Mouse (Mus musculus) 416B (cell line): ENCODE data around the gene Foxo1.

ENCODE experiments used
- DNase-seq: peaks from one replicate; pipeline ENCODE4 v3.0.0; 2011; ENCODE audit warnings: low read depth

The Foxo1 gene

DNA sequence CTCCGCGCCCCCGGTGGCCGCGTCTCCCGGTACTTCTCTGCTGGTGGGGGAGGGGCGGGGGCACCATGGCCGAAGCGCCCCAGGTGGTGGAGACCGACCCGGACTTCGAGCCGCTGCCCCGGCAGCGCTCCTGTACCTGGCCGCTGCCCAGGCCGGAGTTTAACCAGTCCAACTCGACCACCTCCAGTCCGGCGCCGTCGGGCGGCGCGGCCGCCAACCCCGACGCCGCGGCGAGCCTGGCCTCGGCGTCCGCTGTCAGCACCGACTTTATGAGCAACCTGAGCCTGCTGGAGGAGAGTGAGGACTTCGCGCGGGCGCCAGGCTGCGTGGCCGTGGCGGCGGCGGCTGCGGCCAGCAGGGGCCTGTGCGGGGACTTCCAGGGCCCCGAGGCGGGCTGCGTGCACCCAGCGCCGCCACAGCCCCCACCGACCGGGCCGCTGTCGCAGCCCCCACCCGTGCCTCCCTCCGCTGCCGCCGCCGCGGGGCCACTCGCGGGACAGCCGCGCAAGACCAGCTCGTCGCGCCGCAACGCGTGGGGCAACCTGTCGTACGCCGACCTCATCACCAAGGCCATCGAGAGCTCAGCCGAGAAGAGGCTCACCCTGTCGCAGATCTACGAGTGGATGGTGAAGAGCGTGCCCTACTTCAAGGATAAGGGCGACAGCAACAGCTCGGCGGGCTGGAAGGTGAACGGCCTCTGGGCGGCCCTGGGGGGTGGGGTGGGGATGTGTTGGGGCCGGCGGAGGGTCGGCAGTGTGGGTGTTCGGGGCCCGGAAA lies 789 bp downstream of the Foxo1 start:
- peak; percentile 39 for DNase-seq

DNA sequence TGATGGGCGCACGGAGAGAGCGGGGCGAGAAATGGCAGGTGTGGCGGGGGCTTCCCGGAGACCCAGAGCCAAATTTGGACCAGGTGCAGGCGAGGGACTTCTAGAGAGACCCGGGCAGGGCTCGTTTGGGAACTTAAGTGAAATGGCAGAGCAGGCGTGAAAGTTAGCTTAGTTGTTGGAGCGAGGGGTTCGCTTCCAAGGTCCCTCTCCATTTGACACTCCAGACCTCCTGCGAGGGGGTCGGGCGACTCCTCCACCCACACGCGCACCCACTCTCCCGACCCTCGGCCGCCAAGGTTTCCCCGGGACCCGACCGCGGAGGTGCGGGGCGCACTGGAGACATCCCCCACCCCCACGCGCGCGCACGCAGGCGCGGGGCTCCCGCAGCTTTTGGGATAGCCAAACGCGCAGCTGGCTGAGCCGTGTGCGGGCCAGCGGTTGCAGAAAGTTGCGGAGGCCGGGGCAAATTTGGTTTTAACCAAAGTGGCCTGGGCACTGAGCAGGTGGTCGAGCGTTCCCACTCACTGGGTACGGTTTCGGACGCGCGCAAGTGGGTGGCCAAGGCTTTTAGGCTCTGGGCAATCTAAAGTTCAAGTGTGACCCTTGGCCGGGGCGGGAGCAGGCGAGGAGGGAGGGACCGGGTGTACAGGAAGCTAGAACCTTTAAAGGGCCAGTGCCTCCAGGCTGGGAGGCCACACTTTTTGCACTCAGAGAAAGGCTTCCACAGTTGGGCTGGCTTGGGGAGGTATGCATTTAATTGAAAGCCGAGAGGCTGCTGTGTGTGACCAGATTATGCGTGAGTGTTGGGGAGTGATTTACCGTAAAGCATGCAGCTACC lies 1.6 kb downstream of the Foxo1 start:
- DNase-seq, result peak; percentile 81

DNA sequence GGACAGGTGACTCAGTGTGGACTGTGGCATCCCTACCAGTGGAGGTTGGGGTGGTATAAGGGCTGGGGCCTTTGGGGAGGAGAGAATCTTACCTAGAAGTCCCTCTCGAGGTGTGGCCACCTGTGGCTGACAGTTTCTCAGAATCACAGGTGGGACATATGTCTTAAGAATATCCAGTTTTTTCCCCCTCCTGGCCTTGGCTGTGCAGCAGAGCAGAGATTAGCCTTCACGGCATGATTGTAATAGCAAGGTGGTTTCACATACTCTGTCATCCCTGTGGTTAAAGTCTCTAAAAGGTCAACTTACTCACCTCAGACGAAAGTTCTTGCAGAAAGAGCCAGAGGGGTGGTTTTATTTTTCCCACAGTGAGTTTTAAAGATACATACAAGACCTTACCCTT lies 2.4 kb downstream of the Foxo1 start:
- peak; percentile 49 for DNase-seq

DNA sequence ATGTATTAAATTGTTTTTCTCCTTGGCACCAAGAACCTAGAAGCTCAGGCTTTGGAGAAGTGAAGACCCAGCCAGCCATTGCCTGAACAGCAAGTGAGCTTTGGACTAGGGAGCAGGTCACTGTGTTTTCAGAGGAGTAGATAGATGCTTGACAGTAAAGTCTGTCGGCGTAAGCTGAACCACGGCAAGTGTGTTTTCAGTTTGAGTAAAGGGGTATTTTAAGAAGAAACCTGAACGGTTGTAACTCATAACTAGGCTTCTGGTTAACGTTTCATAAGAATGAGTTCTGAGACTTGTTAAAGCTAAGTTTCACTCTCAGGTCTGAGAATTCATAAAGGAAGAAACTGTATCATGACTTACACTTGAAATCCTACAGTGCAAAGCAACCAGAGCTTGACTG lies 3.2 kb downstream of the Foxo1 start:
- no peak for DNase-seq

DNA sequence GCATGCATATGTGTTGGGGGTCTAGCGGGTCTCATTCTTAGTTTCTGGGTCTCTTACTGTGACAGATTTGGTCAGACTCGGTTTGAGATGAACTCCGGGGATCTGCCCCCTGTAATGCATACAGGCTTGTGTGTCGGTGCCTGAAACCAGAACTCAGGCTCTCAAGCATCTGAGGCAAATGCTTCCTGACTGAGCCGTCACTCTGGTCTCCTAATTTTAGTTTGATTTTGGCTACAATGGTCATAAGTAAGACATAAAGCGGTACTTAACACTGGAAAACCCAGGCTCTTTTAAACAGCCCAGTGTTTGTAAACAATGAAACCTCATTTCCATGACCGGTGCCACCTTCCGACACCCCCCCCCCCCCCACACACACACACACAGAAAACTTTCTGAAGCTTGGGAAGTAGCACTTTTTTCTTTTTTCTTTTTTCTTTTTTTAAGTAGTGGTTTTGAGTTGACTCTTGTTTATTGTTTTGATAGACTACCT lies 4.3 kb downstream of the Foxo1 start:
- no peak for DNase-seq

GRCm38 (mm10) chr3:52274475-52274874 lies 6.3 kb downstream of the Foxo1 start:
- DNase-seq, result peak; percentile 28

- DNase-seq, result no peak
Observed at GRCm38 (mm10) chr3:52275037-52275555, 7.0 kb downstream of the Foxo1 start.

- no peak for DNase-seq
Observed at GRCm38 (mm10) chr3:52280681-52281080, 12.5 kb downstream of the Foxo1 start.

DNA sequence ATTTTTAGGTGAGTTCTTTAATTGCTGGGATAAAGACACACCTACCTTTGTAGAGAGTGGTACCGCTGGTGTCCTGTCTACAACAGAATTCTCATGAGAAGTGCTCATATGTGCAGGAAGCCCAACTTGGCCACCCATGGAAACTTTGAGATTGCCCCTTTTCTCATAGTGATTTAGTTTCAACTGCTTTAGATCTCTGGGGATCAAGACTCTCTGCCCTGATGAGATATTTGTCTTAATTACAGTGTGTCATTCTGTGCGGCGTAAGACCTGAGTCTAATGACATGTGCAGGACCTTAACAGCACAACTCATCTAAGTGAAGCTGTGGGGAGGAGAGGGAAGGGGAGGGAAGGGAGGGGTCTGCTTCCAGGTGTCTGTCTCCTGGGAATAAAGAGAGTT lies 13.7 kb downstream of the Foxo1 start:
- DNase-seq, result no peak

- no peak for DNase-seq
Observed at GRCm38 (mm10) chr3:52282369-52282768, 14.2 kb downstream of the Foxo1 start.

DNA sequence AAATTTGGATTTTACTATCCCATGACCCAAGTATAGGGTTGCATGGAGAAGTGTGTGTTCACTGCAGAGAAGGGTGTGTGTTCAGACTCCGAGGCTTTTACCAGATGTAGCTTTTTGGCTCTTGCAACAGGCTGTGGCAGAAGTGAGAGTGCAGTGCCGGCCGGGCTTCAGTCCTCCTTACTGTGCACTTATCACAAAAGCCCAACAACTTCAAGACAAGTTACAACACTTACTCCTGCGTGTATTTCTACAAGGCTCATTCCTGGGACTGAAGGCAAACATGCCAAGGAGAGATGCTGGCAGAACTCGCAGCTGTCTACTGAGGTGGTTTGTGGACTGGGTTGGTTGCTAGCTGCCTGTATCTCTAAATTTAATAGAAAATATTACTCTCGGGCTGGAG lies 15.4 kb downstream of the Foxo1 start:
- DNase-seq, result no peak

DNA sequence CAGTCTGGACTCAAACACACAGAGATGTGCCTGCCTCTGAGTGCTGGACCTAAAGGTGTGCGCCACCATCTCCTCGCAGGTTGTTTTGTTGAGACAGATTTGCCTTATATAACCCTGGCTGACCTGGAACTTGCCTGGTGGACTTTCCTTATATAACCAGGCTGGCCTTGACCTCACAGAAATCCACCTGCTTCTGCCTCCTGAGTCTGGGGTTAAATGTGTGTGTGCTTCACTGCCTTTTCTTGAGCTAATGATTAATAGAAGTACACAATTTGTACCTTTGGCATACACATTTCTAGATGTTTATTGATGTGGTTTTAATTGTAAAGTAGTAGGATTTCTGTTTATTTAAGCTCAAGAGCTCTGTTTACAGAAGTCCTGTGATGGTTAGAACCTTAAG lies 22.7 kb downstream of the Foxo1 start:
- DNase-seq, result no peak

DNA sequence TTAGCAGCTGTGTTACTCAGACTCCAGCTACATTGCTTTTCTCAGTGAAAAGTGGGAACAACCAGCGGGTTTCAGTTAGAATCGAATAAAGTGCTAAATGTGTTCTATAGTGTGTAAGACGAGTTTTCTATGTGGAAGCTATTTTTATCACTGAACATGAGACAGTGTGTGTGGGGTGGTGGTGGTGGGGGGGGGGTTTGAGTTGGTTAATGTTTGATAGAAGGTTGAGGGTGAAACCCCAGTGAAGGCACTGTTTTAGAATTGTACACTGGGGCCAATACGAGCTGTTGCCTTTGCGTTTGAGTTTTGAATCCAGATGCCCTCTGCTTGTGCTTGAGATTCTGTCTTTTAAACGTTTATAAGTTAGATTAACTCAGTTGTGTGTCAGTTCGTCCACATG lies 24.4 kb downstream of the Foxo1 start:
- DNase-seq, result no peak

GRCm38 (mm10) chr3:52293946-52294345 lies 25.8 kb downstream of the Foxo1 start:
- no peak for DNase-seq

- peak; percentile 40 for DNase-seq
Observed at GRCm38 (mm10) chr3:52295688-52296087, 27.6 kb downstream of the Foxo1 start.

DNA sequence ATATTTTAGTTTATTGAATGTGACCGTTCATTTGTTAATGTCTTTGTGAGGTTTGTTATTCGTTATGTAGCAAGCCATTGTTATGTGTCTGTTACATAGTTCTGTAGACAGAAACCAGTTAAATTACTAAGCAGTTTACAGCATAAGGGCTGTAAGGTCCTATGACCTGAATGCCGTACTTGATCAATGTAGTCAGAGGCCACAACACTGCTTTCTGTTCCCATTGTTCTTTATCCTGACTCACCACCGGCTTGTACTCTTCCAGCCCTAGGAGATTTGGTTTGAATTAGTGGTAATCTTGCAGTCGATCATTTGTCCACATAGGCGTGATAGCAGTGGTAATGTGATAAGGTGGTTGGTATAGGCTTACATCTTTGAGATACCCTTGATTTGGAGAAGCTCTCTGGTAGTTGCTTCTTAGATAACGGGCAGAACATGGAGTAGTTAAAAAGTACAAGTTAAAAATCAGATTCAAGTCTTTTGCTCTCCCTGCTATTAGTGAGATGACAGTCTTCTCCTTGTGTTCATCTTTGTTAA lies 28.2 kb downstream of the Foxo1 start:
- DNase-seq, result no peak

GRCm38 (mm10) chr3:52297291-52298018 lies 29.3 kb downstream of the Foxo1 start:
- DNase-seq, result no peak

GRCm38 (mm10) chr3:52298683-52299082 lies 30.5 kb downstream of the Foxo1 start:
- peak; percentile 46 for DNase-seq

DNA sequence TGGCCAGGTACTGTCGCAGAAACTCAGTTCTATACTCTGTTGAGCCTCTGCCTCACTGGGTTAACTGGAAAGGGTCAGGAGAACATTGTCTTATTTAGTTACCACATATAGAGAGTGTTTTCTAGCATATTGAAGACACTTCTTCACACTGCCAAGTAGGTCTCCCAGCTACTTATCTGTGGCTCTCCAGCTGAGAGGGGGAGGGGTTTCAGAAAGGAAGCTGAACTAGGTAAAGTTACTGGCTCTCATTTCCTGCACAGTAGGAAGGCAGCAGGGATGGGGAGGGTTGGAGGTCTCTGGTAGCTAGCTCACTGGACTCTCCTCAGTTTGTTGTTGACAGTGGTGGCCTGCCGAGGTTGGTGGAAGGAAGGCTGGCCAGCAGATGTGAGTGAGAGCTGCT lies 31.2 kb downstream of the Foxo1 start:
- DNase-seq, result peak; percentile 55

DNA sequence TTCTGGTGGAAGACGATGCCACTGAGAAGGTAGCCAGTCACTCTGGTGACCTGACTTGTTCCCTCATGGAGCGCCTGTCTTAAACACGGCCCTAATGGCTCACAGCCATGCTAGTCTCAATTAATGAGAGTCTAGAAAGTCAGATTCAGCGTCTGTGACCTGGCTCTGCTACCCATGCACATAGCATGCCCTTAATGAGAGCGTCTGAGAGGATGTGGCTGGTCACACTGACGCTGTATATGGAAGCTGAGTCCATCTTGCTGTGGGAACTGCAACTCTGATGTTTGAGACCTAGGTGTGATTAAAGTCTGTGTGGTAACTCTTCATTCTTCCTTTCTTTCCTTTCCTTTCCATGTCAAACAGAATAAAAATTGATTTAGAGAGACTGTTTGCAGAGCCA lies 32.4 kb downstream of the Foxo1 start:
- DNase-seq, result no peak

- no peak for DNase-seq
Observed at GRCm38 (mm10) chr3:52303301-52303700, 35.2 kb downstream of the Foxo1 start.
